Mouse (Mus musculus) stomach, embryonic 14.5 days (tissue): ENCODE results near the gene Gpr22. TPM values are rescaled to one million over a fixed set of nuclear protein-coding genes. Genes with fewer than 3 reads are reported as not detected.

Experiments used
- polyA plus RNA-seq: library from polyadenylated mRNA; unstranded; fragments of >200 nt; fragmentation: Nextera tagmentation; extraction: Ambion mirVana; gene quantifications from 2 replicates; pipeline ENCODE4 v1.2.1, GENCODE M21; 2014

Gpr22 gene
- polyA plus RNA-seq, 1 experiment from 2014 or later = 5.9 TPM

Other genes with a start within 250 kb of the Gpr22 start
- gene Cbll1, start 214.3 kb downstream of the Gpr22 start, polyA plus RNA-seq = 18.8 and 22.1 TPM in 2 replicates
- 0.52 and 0.53 TPM in 2 replicates for gene Slc26a4, start 154.0 kb downstream of the Gpr22 start, polyA plus RNA-seq
- gene Bcap29, start 79.3 kb downstream of the Gpr22 start, polyA plus RNA-seq = 33.8 and 37.2 TPM in 2 replicates
- 10.7 and 18.3 TPM in 2 replicates for gene Dus4l, start 59.1 kb downstream of the Gpr22 start, polyA plus RNA-seq
- gene Cog5, start 59.1 kb downstream of the Gpr22 start, polyA plus RNA-seq = 41.6 and 43.8 TPM in 2 replicates
- gene Hbp1, start 236.6 kb upstream of the Gpr22 start, polyA plus RNA-seq = 143 and 153 TPM in 2 replicates